Mouse (Mus musculus): ENCODE results near the gene Ttll5. TPM values are rescaled to one million over a fixed set of nuclear protein-coding genes. Genes with fewer than 3 reads are reported as not detected.
A peak's percentile ranks its signal among the peaks of the same experiment; 100 is the strongest.

Ttll5 gene
- polyA plus RNA-seq, 1 experiment from 2014 or later = 17.7 TPM

GRCm38 (mm10) chr12:86074681-86075080 lies 250.2 kb downstream of the Ttll5 start:
- no peak overlapping the region for H3K4me2 ChIP-seq (ENCODE audit: low read length)
- no peak overlapping the region for H3K9ac ChIP-seq (ENCODE audit: low read length)
- no peaks in the 10 kb centered on the region for H3K9me3 ChIP-seq (ENCODE audit: control insufficient read depth, low read length)
- 80% methylated on average over 12 of the region's 12 CpGs for WGBS
- H3K36me3 ChIP-seq (ENCODE audit: control insufficient read depth, insufficient read depth, low read length) = no peaks in the 10 kb centered on the region
- ATAC-seq (replicated peaks; ENCODE audit: low FRiP score, low TSS enrichment, low read depth) = no peak
- H3K27me3 ChIP-seq (replicated peaks; ENCODE audit: control insufficient read depth, insufficient read depth, low read length) = no peaks in the 10 kb centered on the region
- no peak overlapping the region for H3K27ac ChIP-seq (ENCODE audit: low read depth)
- H3K4me1 ChIP-seq (replicated peaks; ENCODE audit: control insufficient read depth, insufficient read depth, low read length) = peaks cover 12% of the 10 kb centered on the region
- no peak overlapping the region for H3K4me3 ChIP-seq (ENCODE audit: low read depth, low read length)
- no peak for DNase-seq (ENCODE audit: low spot score)

- WGBS = 88% methylated on average over 7 of the region's 7 CpGs
- no peak overlapping the region for H3K9ac ChIP-seq (ENCODE audit: low read length)
- peaks cover 12% of the 10 kb centered on the region for H3K4me1 ChIP-seq (replicated peaks; ENCODE audit: control insufficient read depth, insufficient read depth, low read length)
- H3K36me3 ChIP-seq (ENCODE audit: control insufficient read depth, insufficient read depth, low read length) = no peaks in the 10 kb centered on the region
- H3K4me2 ChIP-seq (ENCODE audit: low read length) = peak overlapping the region; percentile 78
- no peaks in the 10 kb centered on the region for H3K9me3 ChIP-seq (ENCODE audit: control insufficient read depth, low read length)
- H3K27me3 ChIP-seq (replicated peaks; ENCODE audit: control insufficient read depth, insufficient read depth, low read length) = no peaks in the 10 kb centered on the region
- no peak for ATAC-seq (replicated peaks; ENCODE audit: low FRiP score, low TSS enrichment, low read depth)
- no peak overlapping the region for H3K27ac ChIP-seq (ENCODE audit: low read depth)
- H3K4me3 ChIP-seq (ENCODE audit: low read depth, low read length) = no peak overlapping the region
- no peak for DNase-seq (ENCODE audit: low spot score)
Observed at GRCm38 (mm10) chr12:86075358-86075757, 250.9 kb downstream of the Ttll5 start.

- no peaks in the 10 kb centered on the region for H3K27me3 ChIP-seq (replicated peaks; ENCODE audit: control insufficient read depth, insufficient read depth, low read length)
- H3K9me3 ChIP-seq (ENCODE audit: control insufficient read depth, low read length) = no peaks in the 10 kb centered on the region
- peaks cover 12% of the 10 kb centered on the region for H3K4me1 ChIP-seq (replicated peaks; ENCODE audit: control insufficient read depth, insufficient read depth, low read length)
- H3K27ac ChIP-seq (ENCODE audit: low read depth) = no peak overlapping the region
- peak overlapping the region; percentile 39 for H3K9ac ChIP-seq (ENCODE audit: low read length)
- no peak for ATAC-seq (replicated peaks; ENCODE audit: low FRiP score, low TSS enrichment, low read depth)
- 5% methylated on average over 13 of the region's 13 CpGs for WGBS
- DNase-seq (ENCODE audit: low spot score) = peak; percentile 58
- H3K4me2 ChIP-seq (ENCODE audit: low read length) = peak overlapping the region; percentile 78
- peak overlapping the region; percentile 54 for H3K4me3 ChIP-seq (ENCODE audit: low read depth, low read length)
- H3K36me3 ChIP-seq (ENCODE audit: control insufficient read depth, insufficient read depth, low read length) = no peaks in the 10 kb centered on the region
Observed at GRCm38 (mm10) chr12:86076321-86076901, 252.0 kb downstream of the Ttll5 start.

- H3K27me3 ChIP-seq (replicated peaks; ENCODE audit: control insufficient read depth, insufficient read depth, low read length) = no peaks in the 10 kb centered on the region
- ATAC-seq (replicated peaks; ENCODE audit: low FRiP score, low TSS enrichment, low read depth) = no peak
- no peak overlapping the region for H3K27ac ChIP-seq (ENCODE audit: low read depth)
- H3K4me3 ChIP-seq (ENCODE audit: low read depth, low read length) = peak overlapping the region; percentile 54
- peaks cover 12% of the 10 kb centered on the region for H3K4me1 ChIP-seq (replicated peaks; ENCODE audit: control insufficient read depth, insufficient read depth, low read length)
- H3K9ac ChIP-seq (ENCODE audit: low read length) = peak overlapping the region; percentile 73
- 23% methylated on average over 8 of the region's 8 CpGs for WGBS
- H3K9me3 ChIP-seq (ENCODE audit: control insufficient read depth, low read length) = no peaks in the 10 kb centered on the region
- H3K36me3 ChIP-seq (ENCODE audit: control insufficient read depth, insufficient read depth, low read length) = no peaks in the 10 kb centered on the region
- H3K4me2 ChIP-seq (ENCODE audit: low read length) = peak overlapping the region; percentile 78
- peak; percentile 61 for DNase-seq (ENCODE audit: low spot score)
Observed at GRCm38 (mm10) chr12:86077322-86077721, 252.9 kb downstream of the Ttll5 start.

- Histone ChIP-seq H3K27me3 (replicated peaks; ENCODE audit: control insufficient read depth, insufficient read depth, low read length) (no peaks in the 10 kb centered on the region), H3K4me3 (ENCODE audit: low read depth, low read length) (peak overlapping the region; percentile 54), H3K9me3 (ENCODE audit: control insufficient read depth, low read length) (no peaks in the 10 kb centered on the region), H3K27ac (ENCODE audit: low read depth) (peak overlapping the region; percentile 96; the same call in 1 of the 2 replicates), H3K36me3 (ENCODE audit: control insufficient read depth, insufficient read depth, low read length) (no peaks in the 10 kb centered on the region), H3K4me2 (ENCODE audit: low read length) (peak overlapping the region; percentile 78), H3K9ac (ENCODE audit: low read length) (peak overlapping the region; percentile 73), H3K4me1 (replicated peaks; ENCODE audit: control insufficient read depth, insufficient read depth, low read length) (peaks cover 12% of the 10 kb centered on the region)
- DNase-seq (ENCODE audit: low spot score) = peak; percentile 55
- WGBS = 20% methylated on average over 11 of the region's 11 CpGs
- no peak for ATAC-seq (replicated peaks; ENCODE audit: low FRiP score, low TSS enrichment, low read depth)
Observed at GRCm38 (mm10) chr12:86077736-86078135, 253.3 kb downstream of the Ttll5 start.

- Histone ChIP-seq H3K9ac (ENCODE audit: low read length) (peak overlapping the region; percentile 73), H3K9me3 (ENCODE audit: control insufficient read depth, low read length) (no peaks in the 10 kb centered on the region), H3K4me3 (ENCODE audit: low read depth, low read length) (peak overlapping the region; percentile 54), H3K4me2 (ENCODE audit: low read length) (peak overlapping the region; percentile 78), H3K27ac (ENCODE audit: low read depth) (peak overlapping the region; percentile 96), H3K4me1 (replicated peaks; ENCODE audit: control insufficient read depth, insufficient read depth, low read length) (peaks cover 14% of the 10 kb centered on the region), H3K36me3 (ENCODE audit: control insufficient read depth, insufficient read depth, low read length) (no peaks in the 10 kb centered on the region), H3K27me3 (replicated peaks; ENCODE audit: control insufficient read depth, insufficient read depth, low read length) (no peaks in the 10 kb centered on the region)
- ATAC-seq (replicated peaks; ENCODE audit: low FRiP score, low TSS enrichment, low read depth) (no peak), DNase-seq (ENCODE audit: low spot score) (peak; percentile 71)
- 10% methylated on average over 9 of the region's 9 CpGs for WGBS
Observed at GRCm38 (mm10) chr12:86078176-86078552, 253.7 kb downstream of the Ttll5 start.

- Histone ChIP-seq H3K4me3 (ENCODE audit: low read depth, low read length) (peak within 1 kb of the TSS; percentile 54), H3K9me3 (ENCODE audit: control insufficient read depth, low read length) (no peaks in the 10 kb centered on the region), H3K36me3 (ENCODE audit: control insufficient read depth, insufficient read depth, low read length) (no peaks in the 10 kb centered on the region), H3K27me3 (replicated peaks; ENCODE audit: control insufficient read depth, insufficient read depth, low read length) (no peaks in the 10 kb centered on the region), H3K27ac (ENCODE audit: low read depth) (peak within 1 kb of the TSS; percentile 96), H3K4me2 (ENCODE audit: low read length) (peak within 1 kb of the TSS; percentile 78), H3K4me1 (replicated peaks; ENCODE audit: control insufficient read depth, insufficient read depth, low read length) (peaks cover 18% of the 10 kb centered on the region), H3K9ac (ENCODE audit: low read length) (peak within 1 kb of the TSS; percentile 73)
- ATAC-seq (replicated peaks; ENCODE audit: low FRiP score, low TSS enrichment, low read depth) (peak; percentile 69), DNase-seq (ENCODE audit: low spot score) (no peak)
- WGBS = under 1% methylated on average over 25 of the region's 25 CpGs
Observed at GRCm38 (mm10) chr12:86078553-86079201, 254.2 kb downstream of the Ttll5 start, which contains the start of gene Tgfb3. Tgfb3 (minus strand) TSS chr12:86079041.

DNA sequence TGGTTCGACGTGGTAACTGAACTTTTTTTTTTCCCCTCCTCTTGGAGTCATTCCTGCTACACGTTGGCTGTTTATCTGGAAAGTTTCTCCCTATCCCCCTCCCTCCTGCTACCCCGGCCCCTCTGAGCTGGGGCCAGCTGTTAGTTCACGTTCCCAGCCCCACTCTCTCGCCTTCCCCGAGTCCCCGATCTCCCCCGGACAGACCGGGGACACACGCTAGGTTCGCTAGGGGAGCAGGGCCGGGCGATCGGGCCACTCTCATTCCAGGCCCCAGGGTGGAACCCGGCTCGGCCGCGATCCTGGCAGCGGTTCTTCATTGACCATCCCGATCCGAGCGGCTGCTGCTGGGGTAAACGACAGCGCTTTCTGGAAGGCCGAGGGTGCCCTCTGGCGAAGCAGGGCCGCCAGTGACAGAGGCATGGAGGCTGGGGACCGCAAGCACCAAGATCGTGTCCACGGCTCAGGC lies 254.8 kb downstream of the Ttll5 start:
- whole genome bisulfite sequencing = 1% methylated on average over 31 of the region's 31 CpGs
- Histone ChIP-seq H3K4me3 (ENCODE audit: low read depth, low read length) (peak overlapping the region; percentile 54), H3K27ac (ENCODE audit: low read depth) (peak overlapping the region; percentile 96), H3K4me1 (replicated peaks; ENCODE audit: control insufficient read depth, insufficient read depth, low read length) (peaks cover 18% of the 10 kb centered on the region), H3K4me2 (ENCODE audit: low read length) (peak overlapping the region; percentile 78), H3K36me3 (ENCODE audit: control insufficient read depth, insufficient read depth, low read length) (no peaks in the 10 kb centered on the region), H3K27me3 (replicated peaks; ENCODE audit: control insufficient read depth, insufficient read depth, low read length) (no peaks in the 10 kb centered on the region), H3K9me3 (ENCODE audit: control insufficient read depth, low read length) (no peaks in the 10 kb centered on the region), H3K9ac (ENCODE audit: low read length) (peak overlapping the region; percentile 73)
- DNase-seq (ENCODE audit: low spot score) = peak; percentile 96
- ATAC-seq (replicated peaks; ENCODE audit: low FRiP score, low TSS enrichment, low read depth) = peak; percentile 75
